Mouse (Mus musculus) MEL (cell line): ENCODE results near the gene Tab1. TPM values are rescaled to one million over a fixed set of nuclear protein-coding genes. Genes with fewer than 3 reads are reported as not detected.
A peak's percentile ranks its signal among the peaks of the same experiment; 100 is the strongest.

ENCODE experiments used
- DNase-seq: peaks from one replicate; pipeline ENCODE4 v3.0.0; 2011; ENCODE audit warnings: low read depth, low spot score
- H3K27ac ChIP-seq: 2 replicates; pipeline ENCODE4 v1.5.1; 2012; ENCODE audit warnings: low read depth, mild to moderate bottlenecking, control low read depth, low read length, moderate library complexity; ENCODE audit not compliant: control insufficient read depth
- H3K27me3 ChIP-seq, 2 experiments: fragments of 150-350 bp in 1 of 2; sonication (generic) in 1 of 2; 2 replicates each; pipeline ENCODE4 v1.6.1; 2012; ENCODE audit warnings: low read length in 2 of 2, mild to moderate bottlenecking in 2 of 2, improper control_type of control experiment in 1 of 2, moderate library complexity in 1 of 2; ENCODE audit not compliant: insufficient read depth in 2 of 2, control insufficient read depth in 1 of 2
- H3K36me3 ChIP-seq, 2 experiments: 2 replicates each; pipeline ENCODE4 v1.6.1; 2012 to 2014; ENCODE audit warnings: low read length in 2 of 2, improper control_type of control experiment in 1 of 2, inconsistent platforms in 1 of 2, mild to moderate bottlenecking in 1 of 2; ENCODE audit not compliant: insufficient read depth in 2 of 2, control insufficient read depth in 1 of 2
- H3K4me1 ChIP-seq, 2 experiments: fragments of 150-350 bp in 1 of 2; sonication (generic) in 1 of 2; 2 replicates each; pipeline ENCODE4 v1.6.1; 2012; ENCODE audit warnings: low read length in 2 of 2, improper control_type of control experiment in 1 of 2, mild to moderate bottlenecking in 1 of 2; ENCODE audit not compliant: insufficient read depth in 2 of 2, control insufficient read depth in 1 of 2
- H3K4me3 ChIP-seq, 2 experiments: fragments of 150-350 bp in 1 of 2; sonication (generic) in 1 of 2; 2 replicates each; pipeline ENCODE4 v1.5.1; 2012; ENCODE audit warnings: low read depth in 2 of 2, low read length in 2 of 2, mild to moderate bottlenecking in 2 of 2, moderate library complexity in 2 of 2, control low read depth in 1 of 2, improper control_type of control experiment in 1 of 2; ENCODE audit not compliant: control insufficient read depth in 1 of 2, insufficient read depth in 1 of 2
- H3K79me2 ChIP-seq: 2 replicates; pipeline ENCODE4 v1.6.1; 2012; ENCODE audit warnings: mild to moderate bottlenecking, low read length, moderate library complexity; ENCODE audit not compliant: control insufficient read depth, poor library complexity, insufficient read depth
- H3K9ac ChIP-seq: 2 replicates; pipeline ENCODE4 v1.6.1; 2012; ENCODE audit warnings: low read depth, mild to moderate bottlenecking, control low read depth, low read length, moderate library complexity; ENCODE audit not compliant: control insufficient read depth, poor library complexity, severe bottlenecking
- H3K9me3 ChIP-seq: fragments of 150-350 bp; sonication (generic); replicated peaks from 2 replicates; pipeline ENCODE4 v1.6.1; 2012; ENCODE audit warnings: mild to moderate bottlenecking, low read length, improper control_type of control experiment, moderate library complexity; ENCODE audit not compliant: insufficient read depth
- BHLHE40 ChIP-seq: IDR thresholded peaks from 2 replicates; pipeline ENCODE4 v1.6.1; 2012; ENCODE audit warnings: low read depth, mild to moderate bottlenecking, inconsistent platforms, low read length, improper control_type of control experiment, borderline replicate concordance
- ELF1 ChIP-seq: IDR thresholded peaks from 2 replicates; pipeline ENCODE4 v1.6.1; 2014; ENCODE audit warnings: low read depth, mild to moderate bottlenecking, inconsistent platforms, low read length, improper control_type of control experiment, moderate library complexity
- EP300 ChIP-seq, 2 experiments: IDR thresholded peaks; 2 replicates each; pipeline ENCODE4 v1.6.1; 2011; ENCODE audit warnings: improper control_type of control experiment in 2 of 2, low read length in 2 of 2, low read depth in 1 of 2, mild to moderate bottlenecking in 1 of 2
- ETS1 ChIP-seq: IDR thresholded peaks from 2 replicates; pipeline ENCODE4 v1.6.1; 2012; ENCODE audit warnings: low read depth, mild to moderate bottlenecking, inconsistent platforms, low read length, improper control_type of control experiment, moderate library complexity
- GATA1 ChIP-seq: IDR thresholded peaks from 2 replicates; pipeline ENCODE4 v1.6.1; 2011; ENCODE audit warnings: low read depth, low read length, improper control_type of control experiment
- MAX ChIP-seq: IDR thresholded peaks from 2 replicates; pipeline ENCODE4 v1.6.1; 2011; ENCODE audit warnings: low read length, improper control_type of control experiment
- MYC ChIP-seq: IDR thresholded peaks from 2 replicates; pipeline ENCODE4 v1.6.1; 2011; ENCODE audit warnings: low read depth, mild to moderate bottlenecking, low read length, improper control_type of control experiment, moderate library complexity
- POLR2A ChIP-seq, 2 experiments: IDR thresholded peaks; 2 replicates each; pipeline ENCODE4 v1.6.1; 2011 to 2012; ENCODE audit warnings: low read length in 2 of 2, mild to moderate bottlenecking in 2 of 2, control low read depth in 1 of 2, improper control_type of control experiment in 1 of 2, low read depth in 1 of 2, moderate library complexity in 1 of 2; ENCODE audit not compliant: control insufficient read depth in 1 of 2, insufficient read depth in 1 of 2, poor library complexity in 1 of 2
- POLR2AphosphoS2 ChIP-seq: IDR thresholded peaks from 2 replicates; pipeline ENCODE4 v1.6.1; 2011; ENCODE audit warnings: low read length, improper control_type of control experiment
- RAD21 ChIP-seq: IDR thresholded peaks from 2 replicates; pipeline ENCODE4 v1.6.1; 2011; ENCODE audit warnings: mild to moderate bottlenecking, low read depth, low read length, improper control_type of control experiment
- RCOR1 ChIP-seq: IDR thresholded peaks from 2 replicates; pipeline ENCODE4 v1.6.1; 2012; ENCODE audit warnings: low read depth, mild to moderate bottlenecking, inconsistent platforms, low read length, improper control_type of control experiment
- TAL1 ChIP-seq: IDR thresholded peaks from 2 replicates; pipeline ENCODE4 v1.6.1; 2012; ENCODE audit warnings: mild to moderate bottlenecking, inconsistent platforms, low read length, moderate library complexity, mixed read lengths
- TCF12 ChIP-seq: IDR thresholded peaks from 2 replicates; pipeline ENCODE4 v1.6.1; 2014; ENCODE audit warnings: low read depth, mild to moderate bottlenecking, inconsistent platforms, low read length, improper control_type of control experiment, moderate library complexity
- UBTF ChIP-seq: IDR thresholded peaks from 2 replicates; pipeline ENCODE4 v1.6.1; 2012; ENCODE audit warnings: low read depth, mild to moderate bottlenecking, inconsistent platforms, low read length, improper control_type of control experiment, moderate library complexity, borderline replicate concordance; ENCODE audit not compliant: insufficient read depth
- ZC3H11A ChIP-seq: IDR thresholded peaks from 2 replicates; pipeline ENCODE4 v1.6.1; 2012; ENCODE audit warnings: low read depth, mild to moderate bottlenecking, inconsistent platforms, low read length, improper control_type of control experiment
- ZNF384 ChIP-seq: IDR thresholded peaks from 2 replicates; pipeline ENCODE4 v1.6.1; 2012; ENCODE audit warnings: low read depth, mild to moderate bottlenecking, inconsistent platforms, low read length, improper control_type of control experiment
- polyA plus RNA-seq, 2 experiments: library from polyadenylated mRNA; stranded (reverse) in 1 of 2; unstranded in 1 of 2; fragments of >175 nt in 1 of 2; fragments of >200 nt in 1 of 2; gene quantifications; 2 replicates each; pipeline versions ENCODE4 v1.2.1 to v1.2.4; 2012; ENCODE audit warnings: low replicate concordance in 2 of 2, low read depth in 1 of 2; ENCODE audit not compliant: insufficient read length in 2 of 2, insufficient read depth in 1 of 2, missing spikeins in 1 of 2
- total RNA-seq: library from RNA; depleted of rRNA; stranded (reverse); fragments of 300-350 nt; gene quantifications from 2 replicates; pipeline ENCODE4 v1.2.3, GENCODE M21; 2012

Gene Tab1
- total and polyA plus RNA-seq, 3 experiments: 23.3 to 31.1 TPM; not detected in 1

GRCm38 (mm10) chr15:80181561-80181960 lies 48.6 kb downstream of the Tab1 start:
- DNase-seq: peak; percentile 30
- Histone ChIP-seq H3K27me3 (peaks cover 0 to 3% of the 10 kb centered on the region in 2 experiments; a peak in 2 of 4 replicates), H3K79me2 (no peaks in the 10 kb centered on the region), H3K4me3 (no peak overlapping the region), H3K4me1 (peaks cover 0 to 15% of the 10 kb centered on the region in 2 experiments; a peak in 2 of 4 replicates), H3K27ac (peak overlapping the region; percentile 25; the same call in 1 of the 2 replicates), H3K9ac (no peak overlapping the region), H3K36me3 (peaks cover 0 to 10% of the 10 kb centered on the region in 2 experiments; a peak in 2 of 4 replicates), H3K9me3 (no peaks in the 10 kb centered on the region)
- TF ChIP-seq ELF1 (no peak), MYC (no peak), MAX (no peak), ZNF384 (no peak), RAD21 (no peak)

- TF ChIP-seq EP300 (IDR thresholded peaks at IDR 0.05; ENCODE audit: low read depth in 1 of 2, low read length in 2 of 2): peak in 1 of 2 experiments; percentile 52; a peak in 2 of 4 replicates
- TF ChIP-seq POLR2AphosphoS2: no peak
- TF ChIP-seq RCOR1: 0 out of 2 replicates have a peak, but pooled peaks have one; percentile 31
- peak; percentile 47 for TF ChIP-seq ETS1
- TF ChIP-seq BHLHE40: no peak
- no peak for TF ChIP-seq POLR2A (IDR thresholded peaks at IDR 0.05; ENCODE audit: control insufficient read depth in 1 of 2, insufficient read depth in 1 of 2, low read depth in 1 of 2, low read length in 2 of 2, poor library complexity in 1 of 2)
- TF ChIP-seq ZC3H11A: no peak
- TF ChIP-seq TAL1: peak; percentile 54; the same call in 1 of the 2 replicates
- TF ChIP-seq UBTF: no peak
- TF ChIP-seq MAX: no peak
- TF ChIP-seq TCF12: peak; percentile 85
- peak; percentile 67; the same call in 1 of the 2 replicates for TF ChIP-seq GATA1
- Histone ChIP-seq H3K9me3 (no peaks in the 10 kb centered on the region), H3K27me3 (peaks cover 0 to 3% of the 10 kb centered on the region in 2 experiments; a peak in 2 of 4 replicates), H3K36me3 (peaks cover 0 to 10% of the 10 kb centered on the region in 2 experiments; a peak in 2 of 4 replicates), H3K79me2 (no peaks in the 10 kb centered on the region), H3K27ac (peak overlapping the region; percentile 25), H3K9ac (no peak overlapping the region), H3K4me3 (no peak overlapping the region), H3K4me1 (peaks cover 0 to 11% of the 10 kb centered on the region in 2 experiments; a peak in 2 of 4 replicates)
- DNase-seq: peak; percentile 46
Measured at GRCm38 (mm10) chr15:80182072-80182700, 49.3 kb downstream of the Tab1 start.
